Comparison of ENCODE assay signal across 10 mouse cellular contexts in the genomic region with DNA sequence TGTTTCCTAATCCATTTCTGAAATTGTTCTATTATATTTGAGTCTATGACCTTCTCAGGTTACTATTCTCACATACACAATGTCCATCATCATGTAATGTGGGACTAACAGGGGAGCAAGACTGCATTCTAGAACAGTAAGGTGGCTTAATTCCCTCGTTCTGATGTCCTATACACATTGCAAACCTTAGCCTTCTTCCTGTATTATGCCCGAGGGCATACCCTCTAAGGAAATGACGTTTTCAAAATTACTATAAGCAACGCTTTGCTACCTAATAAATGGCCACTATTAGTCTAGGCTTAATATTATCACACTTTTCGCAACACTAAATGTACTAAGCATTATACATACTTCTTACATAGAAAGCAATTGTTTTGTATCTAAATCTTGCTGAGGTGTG. TPM values are rescaled to one million over a fixed set of nuclear protein-coding genes. Genes with fewer than 3 reads are reported as not detected.
A peak's percentile ranks its signal among the peaks of the same experiment; 100 is the strongest.
DNase-seq lines count a peak whose midpoint lies in the region; ATAC-seq lines count a peak whose summit lies in the region.
"Had no signal": no experiment of that assay in that cellular context is flagged by ENCODE, and none has a peak within 500 bp of the region (broad histone marks: within the 10 kb centered on the region; RNA-seq: fewer than 3 reads in every experiment).

No protein-coding gene starts in this region.

- H3K4me3 ChIP-seq in lung, embryonic 16.5 days (ENCODE audit: low read length) = peak overlapping the region; percentile 89
- peak overlapping the region; percentile 65 for H3K4me3 ChIP-seq in forebrain, embryonic 10.5 days
- peak overlapping the region; percentile 82 for H3K4me3 ChIP-seq in liver, embryonic 11.5 days (ENCODE audit: low read depth, low read length)
- H3K4me3 ChIP-seq in stomach, embryonic 16.5 days (replicated peaks; ENCODE audit: low read length) = peak overlapping the region; percentile 86

- peaks cover 9% of the 10 kb centered on the region for H3K36me3 ChIP-seq in lung, embryonic 16.5 days (ENCODE audit: control insufficient read depth, insufficient read depth, low read length)
- H3K36me3 ChIP-seq in forebrain, embryonic 10.5 days (replicated peaks) = peaks cover 35% of the 10 kb centered on the region
- H3K36me3 ChIP-seq in liver, embryonic 11.5 days (ENCODE audit: control insufficient read depth, insufficient read depth, low read length) = peaks cover 10% of the 10 kb centered on the region; the same call in 1 of the 2 replicates
- H3K36me3 ChIP-seq in stomach, embryonic 16.5 days (ENCODE audit: control insufficient read depth, insufficient read depth, low read length) = 0 out of 2 replicates have a peak, but pooled peaks cover 2% of the 10 kb centered on the region

- H3K4me2 ChIP-seq in lung, embryonic 16.5 days (ENCODE audit: low read depth, low read length) = peak overlapping the region; percentile 79
- H3K4me2 ChIP-seq in liver, embryonic 11.5 days = peak overlapping the region; percentile 81
- H3K4me2 ChIP-seq in stomach, embryonic 16.5 days (ENCODE audit: low read depth, low read length) = peak overlapping the region; percentile 60

- H3K9ac ChIP-seq in lung, embryonic 16.5 days (ENCODE audit: low read length) = peak overlapping the region; percentile 77
- H3K9ac ChIP-seq in liver, embryonic 11.5 days (ENCODE audit: low read depth, low read length) = peak overlapping the region; percentile 82
- H3K9ac ChIP-seq in stomach, embryonic 16.5 days (ENCODE audit: low read length) = peak overlapping the region; percentile 86

- DNase-seq in lung, postnatal 14 days = no peak
- no peak for DNase-seq in forebrain, embryonic 10.5 days (ENCODE audit: extremely low spot score, low spot score)
- no peak for DNase-seq in liver, embryonic 11.5 days (ENCODE audit: low spot score)
- DNase-seq in urinary bladder, postnatal 4 days (ENCODE audit: low spot score in 2 of 2) = no peak
- DNase-seq in thymus, postnatal 4 days = no peak
- DNase-seq in adrenal gland, adult 2 months = no peak

- peak overlapping the region; percentile 84 for H3K27ac ChIP-seq in lung, embryonic 16.5 days (ENCODE audit: low read length)
- peak overlapping the region; percentile 89 for H3K27ac ChIP-seq in forebrain, embryonic 10.5 days
- peak overlapping the region; percentile 94 for H3K27ac ChIP-seq in liver, embryonic 11.5 days (ENCODE audit: low read depth, low read length)
- peak overlapping the region; percentile 97 for H3K27ac ChIP-seq in stomach, embryonic 16.5 days (ENCODE audit: low read length)

- H3K27me3 ChIP-seq in lung, embryonic 16.5 days (ENCODE audit: control insufficient read depth, insufficient read depth, low read depth, low read length) = no peaks in the 10 kb centered on the region
- no peaks in the 10 kb centered on the region for H3K27me3 ChIP-seq in forebrain, embryonic 10.5 days (ENCODE audit: poor library complexity, severe bottlenecking)
- H3K27me3 ChIP-seq in liver, embryonic 11.5 days (replicated peaks; ENCODE audit: control insufficient read depth, insufficient read depth, low read length) = no peaks in the 10 kb centered on the region
- no peaks in the 10 kb centered on the region for H3K27me3 ChIP-seq in stomach, embryonic 16.5 days (ENCODE audit: control insufficient read depth, insufficient read depth, low read length)

- peaks cover 11% of the 10 kb centered on the region for H3K4me1 ChIP-seq in lung, embryonic 16.5 days (replicated peaks; ENCODE audit: control insufficient read depth, insufficient read depth, low read length)
- peaks cover 20% of the 10 kb centered on the region for H3K4me1 ChIP-seq in forebrain, embryonic 10.5 days
- H3K4me1 ChIP-seq in liver, embryonic 11.5 days (replicated peaks; ENCODE audit: control insufficient read depth, insufficient read depth, low read length) = peaks cover 10% of the 10 kb centered on the region
- H3K4me1 ChIP-seq in stomach, embryonic 16.5 days (ENCODE audit: control insufficient read depth, insufficient read depth, low read length) = peaks cover 12% of the 10 kb centered on the region

- WGBS in lung, embryonic 16.5 days = 16% methylated on average over 5 of the region's 5 CpGs
- WGBS in forebrain, embryonic 10.5 days = 31% methylated on average over 5 of the region's 5 CpGs
- 18% methylated on average over 5 of the region's 5 CpGs for WGBS in liver, embryonic 11.5 days
- WGBS in stomach, embryonic 16.5 days = 17% methylated on average over 5 of the region's 5 CpGs

- H3K9me3 ChIP-seq in lung, embryonic 16.5 days (ENCODE audit: control insufficient read depth, low read length) = no peaks in the 10 kb centered on the region
- no peaks in the 10 kb centered on the region for H3K9me3 ChIP-seq in forebrain, embryonic 10.5 days
- no peaks in the 10 kb centered on the region for H3K9me3 ChIP-seq in liver, embryonic 11.5 days (ENCODE audit: control insufficient read depth, low read length)
- no peaks in the 10 kb centered on the region for H3K9me3 ChIP-seq in stomach, embryonic 16.5 days (replicated peaks; ENCODE audit: control insufficient read depth, low read length)

- ATAC-seq in lung, embryonic 16.5 days (ENCODE audit: low read depth) = 0 out of 2 replicates have a peak, but pooled peaks have one; percentile 4
- no peak for ATAC-seq in liver, embryonic 11.5 days (replicated peaks; ENCODE audit: low FRiP score)
- ATAC-seq in stomach, embryonic 16.5 days (ENCODE audit: insufficient read depth, low FRiP score) = no peak

RNA-seq across cellular contexts. Expression of gene Rabif, which starts 0.5 kb away (rescaled TPM):
- polyA plus RNA-seq in lung, embryonic 16.5 days (2015; fragmentation: Nextera tagmentation; extraction: Ambion mirVana) = 37.3 and 39.2 TPM in 2 replicates
- polyA plus RNA-seq in forebrain, embryonic 10.5 days (2016; fragmentation: Nextera tagmentation; extraction: Ambion mirVana) = 40.7 and 41.5 TPM in 2 replicates
- 35.3 and 37.6 TPM in 2 replicates for polyA plus RNA-seq in liver, embryonic 11.5 days (2014; fragmentation: Nextera tagmentation; extraction: Ambion mirVana)
- 40.2 and 45.4 TPM in 2 replicates for polyA plus RNA-seq in stomach, embryonic 16.5 days (2015; fragmentation: Nextera tagmentation; extraction: Ambion mirVana)
- total RNA-seq in adrenal gland, adult 2 months (2021) = 10 to 100 TPM; 28.6 to 30.0 TPM
- polyA plus RNA-seq in adrenal gland, adult 2 months (2012; rRNA removed) = 13.9 and 18.2 TPM in 2 replicates

RNA-seq across cellular contexts. Expression of gene Klhl12, which starts 38.6 kb away (rescaled TPM):
- polyA plus RNA-seq in lung, embryonic 16.5 days (2015; fragmentation: Nextera tagmentation; extraction: Ambion mirVana) = 26.8 and 27.5 TPM in 2 replicates
- 39.0 and 39.5 TPM in 2 replicates for polyA plus RNA-seq in forebrain, embryonic 10.5 days (2016; fragmentation: Nextera tagmentation; extraction: Ambion mirVana)
- polyA plus RNA-seq in liver, embryonic 11.5 days (2014; fragmentation: Nextera tagmentation; extraction: Ambion mirVana) = 44.5 and 46.0 TPM in 2 replicates
- 23.1 and 23.7 TPM in 2 replicates for polyA plus RNA-seq in stomach, embryonic 16.5 days (2015; fragmentation: Nextera tagmentation; extraction: Ambion mirVana)
- 10 to 100 TPM; 17.0 to 20.9 TPM for total RNA-seq in adrenal gland, adult 2 months (2021)
- 3.6 and 4.7 TPM in 2 replicates for polyA plus RNA-seq in adrenal gland, adult 2 months (2012; rRNA removed)

RNA-seq across cellular contexts. Expression of gene Mgat4e, which starts 55.5 kb away (rescaled TPM):
- not detected in 2 replicates for polyA plus RNA-seq in lung, embryonic 16.5 days (2015; fragmentation: Nextera tagmentation; extraction: Ambion mirVana)
- polyA plus RNA-seq in forebrain, embryonic 10.5 days (2016; fragmentation: Nextera tagmentation; extraction: Ambion mirVana) = not detected in 2 replicates
- polyA plus RNA-seq in liver, embryonic 11.5 days (2014; fragmentation: Nextera tagmentation; extraction: Ambion mirVana) = not detected in 2 replicates
- not detected in 2 replicates for polyA plus RNA-seq in stomach, embryonic 16.5 days (2015; fragmentation: Nextera tagmentation; extraction: Ambion mirVana)
- total RNA-seq in adrenal gland, adult 2 months (2021) = not detected
- polyA plus RNA-seq in adrenal gland, adult 2 months (2012; rRNA removed) = not detected in 2 replicates
- total RNA-seq: adrenal gland, adult 8-10 months; megakaryocyte progenitor cell, adult 5-6 weeks had no signal
